Mouse (Mus musculus): Measurements from ENCODE around the gene Sstr3. TPM values are rescaled to one million over a fixed set of nuclear protein-coding genes. Genes with fewer than 3 reads are reported as not detected.

Sstr3 gene
- polyA plus RNA-seq, 1 experiment from 2014 or later = 0.10 TPM

- H3K9ac ChIP-seq (ENCODE audit: low read depth, low read length) = no peak overlapping the region
- H3K4me1 ChIP-seq (replicated peaks; ENCODE audit: control insufficient read depth, insufficient read depth, low read length) = no peaks in the 10 kb centered on the region
- TF ChIP-seq CTCF (IDR thresholded peaks at IDR 0.05; ENCODE audit: low read depth) = no peak
- H3K9me3 ChIP-seq (ENCODE audit: control insufficient read depth) = no peaks in the 10 kb centered on the region
- H3K27me3 ChIP-seq (replicated peaks; ENCODE audit: control insufficient read depth, insufficient read depth, low read length) = no peaks in the 10 kb centered on the region
- no peaks in the 10 kb centered on the region for H3K36me3 ChIP-seq (ENCODE audit: control insufficient read depth, insufficient read depth)
- H3K27ac ChIP-seq (ENCODE audit: low read depth, low read length) = no peak overlapping the region
- no peak for ATAC-seq
- no peak overlapping the region for H3K4me2 ChIP-seq (replicated peaks; ENCODE audit: low read depth)
- 85% methylated on average over 3 of the region's 3 CpGs for WGBS
- H3K4me3 ChIP-seq (ENCODE audit: low read depth, low read length) = no peak overlapping the region
Observed at GRCm38 (mm10) chr15:78489248-78489647, 55.2 kb downstream of the Sstr3 start.

GRCm38 (mm10) chr15:78487066-78487465 is 57.4 kb downstream of the Sstr3 start:
- H3K4me2 ChIP-seq (replicated peaks; ENCODE audit: low read depth) = no peak overlapping the region
- no peaks in the 10 kb centered on the region for H3K36me3 ChIP-seq (ENCODE audit: control insufficient read depth, insufficient read depth)
- H3K4me3 ChIP-seq (ENCODE audit: low read depth, low read length) = no peak overlapping the region
- no peak overlapping the region for H3K27ac ChIP-seq (ENCODE audit: low read depth, low read length)
- no peak for ATAC-seq
- no peak overlapping the region for H3K9ac ChIP-seq (ENCODE audit: low read depth, low read length)
- H3K27me3 ChIP-seq (replicated peaks; ENCODE audit: control insufficient read depth, insufficient read depth, low read length) = no peaks in the 10 kb centered on the region
- H3K9me3 ChIP-seq (ENCODE audit: control insufficient read depth) = no peaks in the 10 kb centered on the region
- 68% methylated on average over 4 of the region's 4 CpGs for WGBS
- no peaks in the 10 kb centered on the region for H3K4me1 ChIP-seq (replicated peaks; ENCODE audit: control insufficient read depth, insufficient read depth, low read length)
- TF ChIP-seq CTCF (IDR thresholded peaks at IDR 0.05; ENCODE audit: low read depth) = no peak

Other genes starting within 250 kb of the Sstr3 start
- 0.31 and 0.42 TPM in 2 replicates for gene Csf2rb2, start 239.0 kb downstream of the Sstr3 start, polyA plus RNA-seq (2015; fragmentation: Nextera tagmentation; extraction: Ambion mirVana)
- gene Csf2rb, start 218.9 kb downstream of the Sstr3 start, polyA plus RNA-seq (2015; fragmentation: Nextera tagmentation; extraction: Ambion mirVana) = 1.3 and 1.6 TPM in 2 replicates
- not detected in 2 replicates for gene Tex33, start 148.8 kb downstream of the Sstr3 start, polyA plus RNA-seq (2015; fragmentation: Nextera tagmentation; extraction: Ambion mirVana)
- gene Tst, start 138.8 kb downstream of the Sstr3 start, polyA plus RNA-seq (2015; fragmentation: Nextera tagmentation; extraction: Ambion mirVana) = 36.7 and 48.3 TPM in 2 replicates
- 2.8 and 3.2 TPM in 2 replicates for gene Mpst, start 138.3 kb downstream of the Sstr3 start, polyA plus RNA-seq (2015; fragmentation: Nextera tagmentation; extraction: Ambion mirVana)
- 18.6 and 20.1 TPM in 2 replicates for gene Kctd17, start 116.1 kb downstream of the Sstr3 start, polyA plus RNA-seq (2015; fragmentation: Nextera tagmentation; extraction: Ambion mirVana)
- 0.63 and 0.84 TPM in 2 replicates for gene Tmprss6, start 76.1 kb downstream of the Sstr3 start, polyA plus RNA-seq (2015; fragmentation: Nextera tagmentation; extraction: Ambion mirVana)
- gene Il2rb, start 49.4 kb downstream of the Sstr3 start, polyA plus RNA-seq (2015; fragmentation: Nextera tagmentation; extraction: Ambion mirVana) = 0.58 and 0.63 TPM in 2 replicates
- 14.3 and 16.0 TPM in 2 replicates for gene C1qtnf6, start 13.3 kb downstream of the Sstr3 start, polyA plus RNA-seq (2015; fragmentation: Nextera tagmentation; extraction: Ambion mirVana)
- 9.0 and 9.9 TPM in 2 replicates for gene Rac2, start 28.1 kb upstream of the Sstr3 start, polyA plus RNA-seq (2015; fragmentation: Nextera tagmentation; extraction: Ambion mirVana)
- gene Cyth4, start 52.4 kb upstream of the Sstr3 start, polyA plus RNA-seq (2015; fragmentation: Nextera tagmentation; extraction: Ambion mirVana) = 2.5 and 3.1 TPM in 2 replicates
- gene Elfn2, start 174.1 kb upstream of the Sstr3 start, polyA plus RNA-seq (2015; fragmentation: Nextera tagmentation; extraction: Ambion mirVana) = 0.10 and 0.17 TPM in 2 replicates
- 7.2 and 7.6 TPM in 2 replicates for gene Mfng, start 228.8 kb upstream of the Sstr3 start, polyA plus RNA-seq (2015; fragmentation: Nextera tagmentation; extraction: Ambion mirVana)

Measured in intestine, postnatal 0 days (tissue).